Mouse (Mus musculus) heart, adult 11 months (tissue): Measurements from ENCODE around the gene Apom.

Experiments
- DNase-seq: peaks from one replicate; pipeline ENCODE4 v3.0.0; 2022

Gene Apom

DNA sequence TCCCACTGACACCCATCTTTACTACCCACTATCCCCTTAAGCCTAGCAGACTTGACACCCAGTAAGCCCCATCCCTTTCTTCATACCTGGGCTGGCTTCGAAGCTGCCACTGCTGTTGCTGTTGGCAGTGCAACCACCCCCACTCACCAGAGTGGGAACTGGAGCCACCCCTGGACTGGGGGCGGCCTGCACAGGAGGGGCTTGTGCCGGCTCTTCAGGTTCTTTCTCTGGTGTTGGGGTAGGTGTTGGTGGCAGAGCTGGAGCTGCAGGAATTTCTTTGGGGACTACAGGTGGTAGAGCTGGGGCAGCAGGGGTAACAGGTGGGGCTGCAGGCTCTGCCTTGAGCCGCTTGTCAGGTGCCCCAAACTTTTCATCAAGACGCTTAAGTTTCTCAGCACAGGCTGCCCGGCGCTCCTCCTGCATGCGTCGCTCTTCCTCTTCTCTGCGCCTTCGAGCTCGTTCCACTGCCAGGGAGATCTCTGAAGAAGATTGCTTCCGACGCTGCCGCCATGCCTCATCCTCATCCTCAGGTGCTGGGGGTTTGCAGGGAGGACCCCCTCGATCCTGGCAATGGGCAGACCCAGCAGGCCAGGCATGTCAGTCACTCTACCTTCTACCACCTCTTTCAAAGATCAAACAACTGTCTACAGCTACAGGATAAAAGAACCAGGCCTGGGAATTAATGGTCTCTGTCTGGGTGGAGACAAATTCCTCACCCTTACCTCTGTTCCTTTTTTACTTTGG, 27.2 kb upstream of the Apom start:
- peak; percentile 90 for DNase-seq

- peak; percentile 93 for DNase-seq
Measured at GRCm38 (mm10) chr17:35157661-35158175, 25.9 kb upstream of the Apom start.

DNA sequence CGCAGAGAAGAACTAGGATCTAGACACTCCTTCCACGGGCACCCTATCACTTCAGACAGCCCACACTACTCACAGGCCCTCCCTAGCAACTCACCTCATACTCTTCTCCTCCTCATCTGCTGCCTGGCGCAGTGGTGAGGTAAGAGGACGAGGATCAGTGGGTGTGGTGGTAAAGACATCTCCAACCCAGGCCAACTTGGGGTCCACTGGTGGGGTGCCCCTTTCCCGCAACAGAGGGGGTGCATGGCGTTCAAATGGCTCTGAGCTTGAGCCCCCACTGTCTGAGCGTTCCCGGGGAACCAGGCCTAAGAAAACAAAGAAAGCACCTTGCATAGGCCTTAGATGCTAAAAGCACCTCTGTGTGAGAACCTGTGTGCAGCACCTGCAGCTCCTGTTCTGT, 25.4 kb upstream of the Apom start:
- peak; percentile 91 for DNase-seq

DNA sequence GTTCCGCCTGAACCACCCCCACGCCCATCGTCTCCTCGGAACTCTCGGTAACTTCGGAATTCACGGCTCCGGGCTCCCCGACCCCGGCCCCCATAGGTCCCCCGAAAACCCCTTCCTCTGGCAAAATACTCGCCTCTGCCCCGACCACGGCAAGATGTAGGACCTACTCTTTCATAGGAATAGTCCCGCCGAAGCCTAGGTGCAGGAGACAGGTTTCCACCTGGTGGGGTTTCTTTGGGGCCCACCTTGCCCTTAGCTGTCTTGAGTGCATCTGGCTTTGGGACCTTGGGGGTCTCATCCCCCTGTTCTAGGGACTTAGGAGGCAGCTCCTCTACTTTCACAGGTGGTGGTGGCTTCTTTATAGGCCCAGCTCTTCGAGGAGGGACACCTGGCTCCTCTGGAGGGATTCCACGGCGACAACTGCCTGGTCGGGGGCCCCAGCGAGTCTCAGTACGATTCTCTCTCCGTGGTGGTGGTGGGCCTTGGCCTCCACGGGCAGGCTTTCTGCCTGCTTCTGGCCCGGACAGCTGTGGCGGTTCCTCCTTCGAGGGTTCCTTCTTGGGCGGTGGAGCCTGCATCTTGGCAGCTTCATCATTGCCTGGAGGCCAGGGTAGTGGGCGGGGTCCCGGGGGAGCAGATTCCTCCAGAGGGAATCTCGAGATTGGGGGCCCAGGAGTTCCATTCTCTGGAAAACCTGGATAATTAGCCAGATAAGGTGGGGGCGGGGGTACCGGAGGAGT, 24.8 kb upstream of the Apom start:
- DNase-seq: peak; percentile 93

- DNase-seq: peak; percentile 93
Measured at GRCm38 (mm10) chr17:35155451-35155850, 23.6 kb upstream of the Apom start.

GRCm38 (mm10) chr17:35154616-35155015, 22.8 kb upstream of the Apom start:
- peak; percentile 92 for DNase-seq

GRCm38 (mm10) chr17:35153931-35154330, 22.1 kb upstream of the Apom start:
- DNase-seq: no peak

DNA sequence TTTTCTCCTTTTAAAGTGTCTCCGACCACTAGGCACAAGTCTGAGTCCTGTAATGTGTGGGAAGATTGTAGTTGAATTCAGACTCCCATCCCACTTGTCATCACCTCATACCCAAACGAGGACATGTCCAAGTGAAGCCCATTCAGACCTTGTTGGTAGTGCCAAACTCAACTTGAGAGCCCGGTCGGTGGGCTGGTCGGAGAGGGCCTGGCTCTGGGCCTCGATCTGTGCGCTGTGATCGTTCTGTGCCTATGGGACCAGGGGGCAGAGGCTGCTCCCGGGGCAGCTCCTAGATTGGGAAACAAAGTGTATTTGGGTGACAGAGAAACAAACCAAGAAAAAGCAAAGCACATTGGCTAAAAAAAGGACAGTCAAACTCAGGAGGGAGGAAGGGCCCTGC, 21.2 kb upstream of the Apom start:
- peak; percentile 90 for DNase-seq

DNA sequence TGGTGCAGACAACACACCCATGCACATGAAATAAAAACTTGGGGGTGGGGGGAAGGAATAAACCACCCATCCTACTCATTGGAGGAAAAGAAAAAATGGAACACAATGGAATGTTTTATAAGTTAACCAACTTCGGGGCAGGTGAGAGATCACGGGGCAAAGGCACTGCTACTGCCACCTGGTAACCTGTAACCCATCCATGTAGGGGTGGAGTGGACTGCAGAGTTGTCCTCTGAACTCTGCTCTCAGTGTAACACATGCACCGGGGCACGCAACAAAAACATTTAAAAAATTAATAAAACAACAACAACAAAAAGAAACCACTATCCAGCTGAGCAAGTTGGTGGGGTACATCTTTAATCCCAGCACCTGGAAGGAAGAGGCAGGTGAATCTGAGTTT, 20.3 kb upstream of the Apom start:
- DNase-seq: no peak

DNA sequence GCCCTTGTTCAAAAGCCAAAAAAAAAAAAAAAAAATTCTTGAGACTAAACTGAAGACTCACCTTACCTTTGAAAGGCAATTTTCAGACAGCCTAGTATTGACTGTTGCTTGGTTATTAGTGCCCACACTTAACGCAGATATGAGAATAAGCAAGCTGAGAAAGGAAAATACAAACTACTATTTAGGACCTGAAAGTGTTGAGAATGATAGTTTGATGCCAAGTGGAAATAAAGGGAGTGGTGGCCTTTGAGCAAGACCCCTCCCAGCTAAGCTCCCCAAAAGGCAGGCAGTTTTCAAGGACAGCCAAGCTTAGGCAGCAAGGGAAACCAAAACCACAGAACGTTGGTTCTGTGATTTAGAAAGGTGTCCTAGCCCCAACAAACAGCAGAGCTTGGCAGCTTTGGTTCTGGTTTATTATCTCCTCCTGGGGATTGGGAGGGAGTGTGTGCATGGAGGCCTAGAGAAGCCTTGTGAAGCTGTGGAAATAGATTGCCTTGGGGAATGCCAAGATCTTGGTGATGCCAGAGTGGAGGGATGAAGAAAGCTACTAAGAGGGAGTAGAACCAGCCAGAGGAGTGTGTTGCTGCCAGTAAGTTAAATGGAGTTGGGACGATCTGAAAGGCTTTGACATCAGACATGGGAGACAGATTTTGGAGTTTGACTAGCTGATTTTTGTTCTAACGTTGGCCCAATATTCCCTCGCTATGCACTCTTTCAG, 16.2 kb upstream of the Apom start:
- no peak for DNase-seq

GRCm38 (mm10) chr17:35147348-35147747, 15.5 kb upstream of the Apom start:
- no peak for DNase-seq

GRCm38 (mm10) chr17:35146139-35146538, 14.3 kb upstream of the Apom start:
- no peak for DNase-seq

DNA sequence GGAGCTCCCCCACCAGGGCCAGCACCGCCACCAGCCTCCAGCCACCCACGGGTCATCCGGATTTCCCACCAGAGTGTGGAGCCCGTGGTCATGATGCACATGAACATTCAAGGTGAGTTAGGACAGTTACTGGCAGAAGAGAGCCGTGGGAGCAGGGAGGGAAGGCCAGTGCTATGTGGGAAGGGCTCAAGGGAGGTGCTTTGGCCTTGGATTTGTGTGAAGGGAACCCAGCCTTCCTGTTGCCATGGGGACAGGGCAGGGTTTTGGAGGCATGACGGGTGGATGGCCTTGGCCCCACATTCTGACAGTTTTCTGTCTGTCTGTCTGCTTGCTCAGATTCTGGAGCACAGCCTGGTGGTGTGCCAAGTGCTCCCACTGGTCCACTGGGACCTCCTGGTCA, 10.1 kb upstream of the Apom start:
- no peak for DNase-seq

GRCm38 (mm10) chr17:35140490-35140996, 8.7 kb upstream of the Apom start:
- DNase-seq: peak; percentile 95

- DNase-seq: no peak
Measured at GRCm38 (mm10) chr17:35139269-35139668, 7.4 kb upstream of the Apom start.

GRCm38 (mm10) chr17:35135591-35136320, 3.9 kb upstream of the Apom start:
- DNase-seq: no peak

- DNase-seq: peak; percentile 100
Measured at GRCm38 (mm10) chr17:35134801-35135590, 3.1 kb upstream of the Apom start, which contains the start of gene Bag6. Bag6 (plus strand) TSS chr17:35135178.

DNA sequence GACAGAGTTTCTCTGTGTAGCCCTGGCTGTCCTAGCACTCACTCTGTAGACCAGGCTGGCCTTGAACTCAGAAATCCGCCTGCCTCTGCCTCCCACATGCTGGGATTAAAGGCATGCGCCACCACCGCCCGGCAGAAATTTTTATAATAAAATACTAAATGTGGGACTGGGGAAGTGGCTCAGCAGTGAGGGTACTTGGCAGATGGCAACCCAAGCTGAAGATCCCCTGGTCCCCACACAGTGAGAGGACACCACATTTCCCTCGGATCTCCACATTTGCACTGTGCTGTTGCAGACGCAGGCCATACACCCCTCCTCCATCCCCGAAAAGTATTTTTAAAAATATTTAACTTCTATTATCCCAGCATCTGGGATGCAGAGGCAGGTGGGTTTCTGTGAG, 1.7 kb upstream of the Apom start:
- no peak for DNase-seq

- no peak for DNase-seq
Measured at GRCm38 (mm10) chr17:35132174-35132560, 317 bp upstream of the Apom start.

GRCm38 (mm10) chr17:35131038-35131437, 812 bp downstream of the Apom start:
- DNase-seq: peak; percentile 90

DNA sequence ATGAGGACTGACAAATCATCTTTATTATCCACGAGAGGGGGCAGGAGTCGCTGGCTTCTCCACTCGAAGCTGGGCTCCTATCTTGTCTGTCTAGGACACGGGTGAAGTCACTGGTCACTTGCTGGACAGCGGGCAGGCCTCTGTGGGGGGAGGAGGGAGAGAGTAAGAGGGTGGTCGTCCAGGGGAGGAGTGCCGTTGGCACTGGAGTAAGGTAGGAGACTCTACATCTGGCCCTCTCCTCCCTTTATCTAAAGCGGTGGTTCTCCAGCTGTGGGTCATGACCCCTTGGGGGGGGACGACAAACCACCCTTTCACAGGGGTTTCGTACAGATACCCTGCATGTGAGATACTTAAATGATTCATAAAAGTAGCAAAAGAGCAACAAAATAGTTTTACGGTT, 2.9 kb downstream of the Apom start:
- DNase-seq: no peak

- DNase-seq: no peak
Measured at GRCm38 (mm10) chr17:35127017-35127416, 4.8 kb downstream of the Apom start.
